Mouse (Mus musculus): ENCODE data around the gene Zfp866. TPM values are rescaled to one million over a fixed set of nuclear protein-coding genes. Genes with fewer than 3 reads are reported as not detected.

Zfp866 gene
- polyA plus RNA-seq, 2 experiments = 29.5 to 30.6 TPM

GRCm38 (mm10) chr8:69809820-69810219 lies 18.8 kb upstream of the Zfp866 start:
- Histone ChIP-seq H3K9ac (ENCODE audit: low read depth, low read length, severe bottlenecking) (no peak overlapping the region), H3K36me3 (ENCODE audit: control insufficient read depth, insufficient read depth, low read length) (peaks cover 38% of the 10 kb centered on the region)
- DNase-seq (ENCODE audit: low spot score) = no peak

GRCm38 (mm10) chr8:69808864-69809403 lies 18.0 kb upstream of the Zfp866 start:
- H3K4me1 ChIP-seq (ENCODE audit: control insufficient read depth, insufficient read depth, low read length) = peaks cover 10% of the 10 kb centered on the region; the same call in 1 of the 2 replicates
- H3K36me3 ChIP-seq (ENCODE audit: control insufficient read depth, insufficient read depth, low read length) = peaks cover 46% of the 10 kb centered on the region
- peak; percentile 14; the same call in 1 of the 2 replicates for ATAC-seq (ENCODE audit: low FRiP score, low read depth)
- H3K27ac ChIP-seq (replicated peaks; ENCODE audit: low read depth, low read length) = no peak overlapping the region
- TF ChIP-seq POLR2A (IDR thresholded peaks at IDR 0.05; ENCODE audit: borderline replicate concordance, extremely low read depth, insufficient read depth, insufficient read length) = no peak
- no peaks in the 10 kb centered on the region for H3K27me3 ChIP-seq (ENCODE audit: control insufficient read depth, insufficient read depth, low read length)
- peak; percentile 15 for DNase-seq (ENCODE audit: low spot score)
- H3K9me3 ChIP-seq (ENCODE audit: control insufficient read depth, low read length) = no peaks in the 10 kb centered on the region
- H3K9ac ChIP-seq (ENCODE audit: low read depth, low read length, severe bottlenecking) = peak overlapping the region; percentile 58
- peak overlapping the region; percentile 75 for H3K4me2 ChIP-seq (replicated peaks; ENCODE audit: low read depth, low read length, severe bottlenecking)
- H3K4me3 ChIP-seq (replicated peaks; ENCODE audit: low read length) = peak overlapping the region; percentile 53
- WGBS = 2% methylated on average over 23 of the region's 23 CpGs

More at GRCm38 (mm10) chr8:69809820-69810219, 18.8 kb upstream of the Zfp866 start:
- 59% methylated on average over 3 of the region's 3 CpGs for WGBS
- peaks cover 10% of the 10 kb centered on the region; the same call in 1 of the 2 replicates for H3K4me1 ChIP-seq (ENCODE audit: control insufficient read depth, insufficient read depth, low read length)
- no peaks in the 10 kb centered on the region for H3K27me3 ChIP-seq (ENCODE audit: control insufficient read depth, insufficient read depth, low read length)
- no peak for ATAC-seq (ENCODE audit: low FRiP score, low read depth)
- TF ChIP-seq POLR2A (IDR thresholded peaks at IDR 0.05; ENCODE audit: borderline replicate concordance, extremely low read depth, insufficient read depth, insufficient read length) = no peak
- no peak overlapping the region for H3K4me2 ChIP-seq (replicated peaks; ENCODE audit: low read depth, low read length, severe bottlenecking)
- no peak overlapping the region for H3K27ac ChIP-seq (replicated peaks; ENCODE audit: low read depth, low read length)
- no peaks in the 10 kb centered on the region for H3K9me3 ChIP-seq (ENCODE audit: control insufficient read depth, low read length)
- no peak overlapping the region for H3K4me3 ChIP-seq (replicated peaks; ENCODE audit: low read length)

GRCm38 (mm10) chr8:69808094-69808863 lies 17.3 kb upstream of the Zfp866 start, which contains the start of gene Gmip:
Gmip (plus strand) TSS chr8:69808679.
- Histone ChIP-seq H3K9me3 (ENCODE audit: control insufficient read depth, low read length) (no peaks in the 10 kb centered on the region), H3K4me3 (replicated peaks; ENCODE audit: low read length) (peak within 1 kb of the TSS; percentile 53), H3K27me3 (ENCODE audit: control insufficient read depth, insufficient read depth, low read length) (no peaks in the 10 kb centered on the region), H3K36me3 (ENCODE audit: control insufficient read depth, insufficient read depth, low read length) (peaks cover 47% of the 10 kb centered on the region), H3K9ac (ENCODE audit: low read depth, low read length, severe bottlenecking) (peak within 1 kb of the TSS; percentile 58), H3K4me1 (ENCODE audit: control insufficient read depth, insufficient read depth, low read length) (peaks cover 10% of the 10 kb centered on the region; the same call in 1 of the 2 replicates), H3K4me2 (replicated peaks; ENCODE audit: low read depth, low read length, severe bottlenecking) (peak within 1 kb of the TSS; percentile 75), H3K27ac (replicated peaks; ENCODE audit: low read depth, low read length) (no peak within 1 kb of the TSS)
- TF ChIP-seq POLR2A (IDR thresholded peaks at IDR 0.05; ENCODE audit: borderline replicate concordance, extremely low read depth, insufficient read depth, insufficient read length) = no peak
- DNase-seq (ENCODE audit: low spot score) = peak; percentile 72
- peak; percentile 66 for ATAC-seq (ENCODE audit: low FRiP score, low read depth)
- 4% methylated on average over 28 of the region's 28 CpGs for WGBS

- ATAC-seq (ENCODE audit: low FRiP score, low read depth) = no peak
These were observed 16.3 kb upstream of the Zfp866 start for GRCm38 (mm10) chr8:69807236-69807635.

GRCm38 (mm10) chr8:69805491-69805890 lies 14.5 kb upstream of the Zfp866 start:
- Histone ChIP-seq H3K4me1 (ENCODE audit: control insufficient read depth, insufficient read depth, low read length) (peaks cover 10% of the 10 kb centered on the region; the same call in 1 of the 2 replicates), H3K4me2 (replicated peaks; ENCODE audit: low read depth, low read length, severe bottlenecking) (no peak overlapping the region), H3K27ac (replicated peaks; ENCODE audit: low read depth, low read length) (no peak overlapping the region), H3K36me3 (ENCODE audit: control insufficient read depth, insufficient read depth, low read length) (peaks cover 74% of the 10 kb centered on the region), H3K27me3 (ENCODE audit: control insufficient read depth, insufficient read depth, low read length) (no peaks in the 10 kb centered on the region), H3K9ac (ENCODE audit: low read depth, low read length, severe bottlenecking) (no peak overlapping the region), H3K4me3 (replicated peaks; ENCODE audit: low read length) (no peak overlapping the region), H3K9me3 (ENCODE audit: control insufficient read depth, low read length) (no peaks in the 10 kb centered on the region)
- no peak for DNase-seq (ENCODE audit: low spot score)
- no peak for ATAC-seq (ENCODE audit: low FRiP score, low read depth)
- WGBS = 93% methylated on average over 9 of the region's 9 CpGs
- no peak for TF ChIP-seq POLR2A (IDR thresholded peaks at IDR 0.05; ENCODE audit: borderline replicate concordance, extremely low read depth, insufficient read depth, insufficient read length)

More at GRCm38 (mm10) chr8:69807236-69807635, 16.3 kb upstream of the Zfp866 start:
- no peak overlapping the region for H3K27ac ChIP-seq (replicated peaks; ENCODE audit: low read depth, low read length)
- H3K4me1 ChIP-seq (ENCODE audit: control insufficient read depth, insufficient read depth, low read length) = peaks cover 10% of the 10 kb centered on the region; the same call in 1 of the 2 replicates
- H3K36me3 ChIP-seq (ENCODE audit: control insufficient read depth, insufficient read depth, low read length) = peaks cover 57% of the 10 kb centered on the region
- H3K9me3 ChIP-seq (ENCODE audit: control insufficient read depth, low read length) = no peaks in the 10 kb centered on the region
- no peak for DNase-seq (ENCODE audit: low spot score)
- H3K9ac ChIP-seq (ENCODE audit: low read depth, low read length, severe bottlenecking) = no peak overlapping the region
- no peaks in the 10 kb centered on the region for H3K27me3 ChIP-seq (ENCODE audit: control insufficient read depth, insufficient read depth, low read length)
- H3K4me2 ChIP-seq (replicated peaks; ENCODE audit: low read depth, low read length, severe bottlenecking) = no peak overlapping the region
- 96% methylated on average over 5 of the region's 5 CpGs for WGBS
- TF ChIP-seq POLR2A (IDR thresholded peaks at IDR 0.05; ENCODE audit: borderline replicate concordance, extremely low read depth, insufficient read depth, insufficient read length) = no peak
- no peak overlapping the region for H3K4me3 ChIP-seq (replicated peaks; ENCODE audit: low read length)
